Mouse (Mus musculus) heart, adult 10 weeks (tissue): ENCODE data around the gene Lipc. TPM values are rescaled to one million over a fixed set of nuclear protein-coding genes. Genes with fewer than 3 reads are reported as not detected.

Source experiments
- polyA plus RNA-seq: library from polyadenylated mRNA; stranded (reverse); fragments of 350-450 nt; fragmentation: Illumina TruSeq; extraction: RNeasy Lipid Tissue Mini Kit (QIAGEN cat#74804); gene quantifications from one replicate; pipeline ENCODE4 v1.2.3, GENCODE M21; 2014; ENCODE audit warnings: low read depth, low replicate concordance

Gene Lipc
- 1.1 TPM for polyA plus RNA-seq

GRCm38 (mm10) chr9:70952126-70952525, at the start of gene Lipc:
Lipc (minus strand) TSS chr9:70952226.

Other genes with a start within 250 kb of the Lipc start
- gene Aqp9, start 216.5 kb upstream of the Lipc start, polyA plus RNA-seq: not detected